Mouse (Mus musculus) CH12.LX (cell line): ENCODE measurements around the gene Vmn1r127.
"Not testable (repeated sequence)": the region's sequence is repeated elsewhere in the genome, so short reads cannot be mapped to it uniquely, and the experiment has no call there.

Experiments
- CHD1 ChIP-seq: IDR thresholded peaks from 2 replicates; pipeline ENCODE4 v1.6.1; 2012; ENCODE audit warnings: low read depth, low read length, improper control_type of control experiment, inconsistent platforms
- CTCF ChIP-seq, 2 experiments: IDR thresholded peaks in 1 of 2; conservative IDR thresholded peaks in 1 of 2; 2 replicates each; pipeline ENCODE4 v1.5.1; 2011 to 2012; ENCODE audit warnings: low read depth in 2 of 2, low read length in 2 of 2, improper control_type of control experiment in 1 of 2, inconsistent platforms in 1 of 2, mild to moderate bottlenecking in 1 of 2, moderate library complexity in 1 of 2
- EP300 ChIP-seq: IDR thresholded peaks from 2 replicates; pipeline ENCODE4 v1.6.1; 2011; ENCODE audit warnings: low read length, improper control_type of control experiment
- MEF2A ChIP-seq: IDR thresholded peaks from 2 replicates; pipeline ENCODE4 v1.6.1; 2014; ENCODE audit warnings: low read depth, mild to moderate bottlenecking, inconsistent platforms, low read length, improper control_type of control experiment, borderline replicate concordance
- MYC ChIP-seq: IDR thresholded peaks from 2 replicates; pipeline ENCODE4 v1.6.1; 2011; ENCODE audit warnings: low read depth, mild to moderate bottlenecking, improper control_type of control experiment, low read length
- POLR2A ChIP-seq: IDR thresholded peaks from 2 replicates; pipeline ENCODE4 v1.6.1; 2011; ENCODE audit warnings: low read depth, mild to moderate bottlenecking, improper control_type of control experiment, low read length
- SIN3A ChIP-seq: IDR thresholded peaks from 2 replicates; pipeline ENCODE4 v1.6.1; 2012; ENCODE audit warnings: low read length, improper control_type of control experiment, inconsistent platforms
- TBP ChIP-seq: conservative IDR thresholded peaks from 2 replicates; pipeline ENCODE4 v1.6.1; 2011; ENCODE audit warnings: low read depth, low read length, improper control_type of control experiment
- TCF12 ChIP-seq: IDR thresholded peaks from 2 replicates; pipeline ENCODE4 v1.6.1; 2014; ENCODE audit warnings: low read depth, mild to moderate bottlenecking, inconsistent platforms, low read length, improper control_type of control experiment
- ZC3H11A ChIP-seq: IDR thresholded peaks from 2 replicates; pipeline ENCODE4 v1.6.1; 2012; ENCODE audit warnings: low read depth, mild to moderate bottlenecking, inconsistent platforms, low read length, improper control_type of control experiment
- ZMIZ1 ChIP-seq: IDR thresholded peaks from 2 replicates; pipeline ENCODE4 v1.6.1; 2012; ENCODE audit warnings: low read depth, mild to moderate bottlenecking, inconsistent platforms, low read length, improper control_type of control experiment

DNA sequence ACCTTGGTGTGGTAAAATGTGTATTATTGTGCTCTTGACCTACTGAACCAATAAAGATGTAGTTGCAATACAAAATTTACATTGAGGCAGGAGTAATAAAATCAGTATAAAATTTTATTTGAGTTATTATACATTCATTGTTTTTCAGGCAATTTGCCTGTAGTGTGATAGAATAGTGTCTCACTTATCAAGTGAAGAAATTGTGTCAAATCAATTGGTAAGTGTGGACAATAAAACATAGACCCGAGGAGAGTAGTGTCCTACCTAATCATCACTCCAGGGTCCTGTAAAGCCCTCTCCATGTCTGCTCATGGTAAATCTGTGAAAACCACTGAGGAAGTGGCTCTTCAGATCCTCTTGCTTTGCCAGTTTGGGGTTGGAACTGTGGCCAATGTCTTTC lies 29.4 kb upstream of the Vmn1r127 start, which contains the start of gene Vmn1r128:
- not testable (repeated sequence) for TF ChIP-seq MYC; CTCF (conservative IDR thresholded peaks at IDR 0.05 in 1 of 2, IDR thresholded peaks at IDR 0.05 in 1 of 2; ENCODE audit: low read depth in 2 of 2, low read length in 2 of 2); EP300; MEF2A; POLR2A; ZMIZ1; SIN3A; TCF12; CHD1; TBP; ZC3H11A
